Mouse (Mus musculus) kidney, adult 2 months (tissue): ENCODE data around the gene Lrrc57.

Experiments used
- CTCF ChIP-seq: fragments of 200-500 bp; conservative IDR thresholded peaks from 2 replicates; pipeline ENCODE4 v1.5.1; 2011; ENCODE audit warnings: low read depth, mild to moderate bottlenecking, control low read depth, low read length, moderate library complexity, mixed read lengths; ENCODE audit not compliant: insufficient read depth, insufficient read length
- POLR2A ChIP-seq: fragments of 200-500 bp; IDR thresholded peaks from one replicate; pipeline ENCODE4 v1.6.1; 2011; ENCODE audit warnings: low read depth, low read length, control low read depth

DNA sequence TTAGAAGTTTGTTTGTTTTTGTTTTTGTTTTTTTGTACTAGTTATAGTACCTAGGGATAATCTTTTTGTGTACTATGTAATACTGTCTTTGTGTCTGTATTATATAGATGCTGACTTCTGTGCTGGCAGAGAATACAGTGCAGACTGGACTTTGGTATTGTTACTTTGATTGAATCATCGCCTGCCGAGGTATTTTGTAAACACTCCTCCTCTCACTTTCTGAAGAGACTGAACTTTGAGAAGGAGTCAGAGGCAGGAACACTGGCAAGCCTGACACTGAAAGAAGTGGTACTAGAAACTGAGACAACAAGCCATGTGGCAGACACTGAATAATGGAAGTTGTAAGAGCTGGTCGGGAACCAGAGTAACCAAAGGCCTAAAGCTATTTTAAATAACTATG is 52.5 kb downstream of the Lrrc57 start:
- TF ChIP-seq CTCF (no peak), POLR2A (no peak)
